Mouse (Mus musculus) stomach, embryonic 14.5 days (tissue): Measurements from ENCODE around the gene Asxl1. TPM values are rescaled to one million over a fixed set of nuclear protein-coding genes. Genes with fewer than 3 reads are reported as not detected.

Experiments
- ATAC-seq: fragments of 200-750 bp; cut with Nextera tagmentation; 2 replicates; pipeline ENCODE4 v1.8.0; 2017; ENCODE audit warnings: low read depth, moderate TSS enrichment; ENCODE audit not compliant: insufficient number of reproducible peaks, insufficient read depth, low FRiP score
- H3K27ac ChIP-seq: fragments of 300-500 bp; sonication (generic); 2 replicates; pipeline ENCODE4 v1.5.1; 2014; ENCODE audit warnings: mild to moderate bottlenecking, low read length, moderate library complexity, mixed read lengths
- H3K27me3 ChIP-seq: fragments of 300-500 bp; sonication (generic); 2 replicates; pipeline ENCODE4 v1.6.1; 2014; ENCODE audit warnings: low read length, control low read depth, mixed read lengths; ENCODE audit not compliant: control insufficient read depth, insufficient read depth
- H3K36me3 ChIP-seq: fragments of 300-500 bp; sonication (generic); 2 replicates; pipeline ENCODE4 v1.6.1; 2014; ENCODE audit warnings: mild to moderate bottlenecking, control low read depth, low read length, moderate library complexity, mixed read lengths; ENCODE audit not compliant: control insufficient read depth, insufficient read depth
- H3K4me1 ChIP-seq: fragments of 300-500 bp; sonication (generic); 2 replicates; pipeline ENCODE4 v1.6.1; 2014; ENCODE audit warnings: low read length, control low read depth, mixed read lengths; ENCODE audit not compliant: control insufficient read depth, insufficient read depth
- H3K4me2 ChIP-seq: fragments of 300-500 bp; sonication (generic); replicated peaks from 2 replicates; pipeline ENCODE4 v1.6.1; 2014; ENCODE audit warnings: low read depth, low read length, control low read depth
- H3K4me3 ChIP-seq: fragments of 300-500 bp; sonication (generic); 2 replicates; pipeline ENCODE4 v1.5.1; 2014; ENCODE audit warnings: low read depth, low read length, control low read depth
- H3K9ac ChIP-seq: fragments of 300-500 bp; sonication (generic); replicated peaks from 2 replicates; pipeline ENCODE4 v1.6.1; 2014; ENCODE audit warnings: low read depth, mild to moderate bottlenecking, control low read depth, low read length, moderate library complexity, mixed read lengths
- H3K9me3 ChIP-seq: fragments of 300-500 bp; sonication (generic); 2 replicates; pipeline ENCODE4 v1.6.1; 2016; ENCODE audit warnings: low read depth, low read length, control low read depth; ENCODE audit not compliant: control insufficient read depth
- WGBS: fragments of 180-500 bp; shearing (Covaris S2); extraction: QIAGEN DNeasy Blood & Tissue Kit; methylation state at CpG from one replicate; pipeline ENCODE4 v1.1.7; 2014; 5-methylcytosine and 5-hydroxymethylcytosine counted together
- polyA plus RNA-seq: library from polyadenylated mRNA; unstranded; fragments of >200 nt; fragmentation: Nextera tagmentation; extraction: Ambion mirVana; gene quantifications from 2 replicates; pipeline ENCODE4 v1.2.1, GENCODE M21; 2014

Asxl1 gene
- polyA plus RNA-seq, 1 experiment from 2014 or later: 16.3 TPM

DNA sequence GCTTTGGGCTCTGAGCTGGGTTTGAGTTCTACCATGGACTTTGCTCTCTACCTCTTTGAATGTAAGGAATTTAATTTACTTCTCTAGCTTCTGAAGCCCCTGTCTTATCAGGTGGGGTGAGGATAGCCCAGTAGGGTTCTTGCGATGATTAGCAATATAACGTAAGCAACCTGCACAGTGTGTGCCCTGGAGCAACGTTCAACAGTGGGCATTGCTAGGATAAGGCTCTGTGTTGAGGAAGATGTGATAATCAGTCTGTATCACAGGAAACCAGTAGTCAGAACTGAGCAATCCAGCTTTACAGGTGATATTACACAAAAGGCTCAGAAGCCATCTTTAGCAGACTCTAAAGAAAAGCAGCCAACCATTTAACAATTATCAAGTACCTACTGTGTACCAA, 11.3 kb upstream of the Asxl1 start:
- Histone ChIP-seq H3K27ac (no peak overlapping the region), H3K4me1 (no peaks in the 10 kb centered on the region), H3K4me3 (no peak overlapping the region), H3K9me3 (no peaks in the 10 kb centered on the region), H3K27me3 (no peaks in the 10 kb centered on the region), H3K36me3 (peaks cover 7% of the 10 kb centered on the region; the same call in 1 of the 2 replicates), H3K9ac (no peak overlapping the region), H3K4me2 (no peak overlapping the region)
- 72% methylated on average over 3 of the region's 3 CpGs for WGBS
- no peak for ATAC-seq

DNA sequence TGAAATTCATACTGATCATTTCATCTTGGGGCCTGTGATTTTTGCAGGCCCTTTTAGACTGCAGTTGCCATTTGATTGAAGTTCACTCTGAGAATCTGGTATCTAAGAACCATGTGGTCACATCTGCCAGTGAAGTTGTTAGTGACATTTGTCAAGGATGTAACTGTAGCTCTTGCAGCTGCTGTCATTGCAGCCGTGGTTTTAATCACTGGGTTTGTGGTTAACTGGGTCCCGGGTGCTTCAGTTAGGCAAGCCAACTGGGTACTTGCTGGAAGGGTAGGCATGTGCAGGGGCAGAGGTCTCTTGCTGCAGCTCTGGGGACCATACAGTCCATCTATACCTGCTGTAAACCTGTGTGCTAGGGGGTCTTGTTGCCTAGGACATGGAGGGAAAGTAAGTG, 9.5 kb upstream of the Asxl1 start:
- Histone ChIP-seq H3K4me3 (no peak overlapping the region), H3K36me3 (0 out of 2 replicates have a peak, but pooled peaks cover 2% of the 10 kb centered on the region), H3K4me2 (no peak overlapping the region), H3K27ac (no peak overlapping the region), H3K4me1 (no peaks in the 10 kb centered on the region; the same call in 1 of the 2 replicates), H3K9ac (no peak overlapping the region), H3K27me3 (no peaks in the 10 kb centered on the region), H3K9me3 (no peaks in the 10 kb centered on the region)
- no peak for ATAC-seq
- 46% methylated on average over 2 of the region's 2 CpGs for WGBS

DNA sequence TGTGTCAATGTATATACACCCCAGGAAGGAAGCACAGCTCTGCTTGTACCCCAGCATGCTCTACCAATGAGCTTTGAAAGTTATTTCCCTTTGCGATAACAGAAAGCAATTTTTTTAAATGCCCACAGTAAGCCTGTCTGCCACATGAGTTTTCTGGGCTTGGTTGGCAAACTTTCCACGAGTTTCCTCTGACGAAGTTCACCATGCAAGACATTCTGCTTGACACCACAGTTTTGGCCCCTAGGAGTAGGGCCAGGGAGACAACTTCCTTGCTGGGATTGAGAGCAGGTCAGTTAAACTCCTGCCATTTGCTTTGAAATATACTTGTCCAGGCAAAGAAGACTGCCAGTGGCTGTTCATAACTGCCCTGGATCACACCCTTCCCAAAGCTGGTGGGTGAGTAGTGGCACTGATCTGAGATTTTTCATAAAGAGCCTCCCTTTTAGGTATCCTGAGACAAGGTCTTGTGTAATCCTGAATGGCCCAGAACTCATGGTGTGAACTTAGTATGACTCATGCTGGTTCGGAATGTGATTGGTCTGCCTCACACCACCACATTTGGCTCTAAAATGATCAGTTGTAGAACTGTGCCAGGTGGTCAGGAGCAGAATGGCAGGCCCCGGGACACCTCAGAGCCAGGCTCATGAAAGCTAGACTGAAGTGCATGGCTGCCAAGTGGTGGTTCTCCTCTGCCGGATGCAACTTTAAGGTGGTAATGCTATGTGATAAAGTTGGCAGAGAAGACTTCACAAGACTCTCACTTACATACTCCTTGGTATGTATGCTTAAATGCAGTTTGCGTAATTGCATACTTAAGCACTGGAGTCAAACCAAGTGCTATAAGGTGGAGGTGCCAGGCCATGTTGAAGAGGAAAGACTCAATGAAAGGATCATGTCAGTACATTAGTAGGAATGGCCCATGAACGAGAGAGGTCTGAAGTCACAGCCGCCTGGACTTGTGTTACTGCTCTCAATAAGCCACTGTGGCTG, 7.0 kb upstream of the Asxl1 start:
- ATAC-seq: no peak
- Histone ChIP-seq H3K27me3 (no peaks in the 10 kb centered on the region), H3K9me3 (no peaks in the 10 kb centered on the region), H3K4me1 (no peaks in the 10 kb centered on the region; the same call in 1 of the 2 replicates), H3K9ac (no peak overlapping the region), H3K4me2 (no peak overlapping the region), H3K36me3 (no peaks in the 10 kb centered on the region; the same call in 1 of the 2 replicates), H3K27ac (no peak overlapping the region), H3K4me3 (no peak overlapping the region)
- 83% methylated on average over 9 of the region's 9 CpGs for WGBS

DNA sequence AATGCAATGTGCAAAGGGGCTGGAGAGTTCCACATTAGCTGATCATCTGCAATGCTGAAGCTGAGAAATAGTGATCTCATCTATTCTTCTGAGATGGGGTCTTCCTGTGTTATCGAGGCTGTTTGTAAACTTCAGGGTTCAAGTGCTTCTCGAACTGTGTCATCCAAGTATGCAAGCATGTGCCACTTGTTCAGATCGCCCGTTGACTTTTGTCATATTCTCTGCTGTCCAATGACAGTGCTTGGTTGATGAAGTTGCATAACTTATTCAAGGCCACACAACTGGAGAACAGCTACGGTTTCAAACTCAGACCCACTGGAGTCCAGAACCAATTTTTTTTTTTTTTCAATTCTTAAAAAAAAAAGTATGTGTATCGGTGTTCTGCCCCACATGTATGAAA, 3.5 kb upstream of the Asxl1 start:
- Histone ChIP-seq H3K4me1 (peaks cover 4% of the 10 kb centered on the region), H3K9ac (no peak overlapping the region), H3K27ac (no peak overlapping the region), H3K4me3 (no peak overlapping the region), H3K36me3 (no peaks in the 10 kb centered on the region; the same call in 1 of the 2 replicates), H3K4me2 (no peak overlapping the region), H3K27me3 (no peaks in the 10 kb centered on the region), H3K9me3 (no peaks in the 10 kb centered on the region)
- WGBS: 89% methylated on average over 6 of the region's 6 CpGs
- ATAC-seq: no peak

DNA sequence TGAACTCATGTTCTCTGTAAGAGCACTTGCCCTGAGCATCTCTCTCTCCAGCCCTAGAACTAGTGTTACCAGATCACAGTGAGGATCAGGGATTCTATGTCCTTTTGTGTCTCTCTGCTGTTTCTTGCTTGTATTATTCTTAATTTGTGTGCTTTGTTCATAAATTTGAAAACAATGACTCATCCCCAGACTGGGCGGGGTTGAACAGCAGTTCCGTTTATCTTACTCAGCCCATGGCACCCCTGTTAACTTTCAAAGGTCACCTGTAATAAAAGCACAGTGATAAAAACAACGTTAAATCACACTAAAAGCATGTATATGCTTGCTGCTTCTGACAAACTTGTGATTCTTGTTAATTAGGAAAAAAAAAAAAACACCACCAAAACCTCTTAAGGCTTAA, 3.0 kb upstream of the Asxl1 start:
- no peaks in the 10 kb centered on the region for H3K9me3 ChIP-seq
- no peaks in the 10 kb centered on the region; the same call in 1 of the 2 replicates for H3K36me3 ChIP-seq
- H3K27ac ChIP-seq: no peak overlapping the region
- WGBS: 59% methylated on average over 3 of the region's 3 CpGs
- no peak overlapping the region for H3K9ac ChIP-seq
- H3K4me2 ChIP-seq: no peak overlapping the region
- no peaks in the 10 kb centered on the region for H3K27me3 ChIP-seq
- no peak overlapping the region for H3K4me3 ChIP-seq
- peaks cover 7% of the 10 kb centered on the region for H3K4me1 ChIP-seq
- no peak for ATAC-seq

DNA sequence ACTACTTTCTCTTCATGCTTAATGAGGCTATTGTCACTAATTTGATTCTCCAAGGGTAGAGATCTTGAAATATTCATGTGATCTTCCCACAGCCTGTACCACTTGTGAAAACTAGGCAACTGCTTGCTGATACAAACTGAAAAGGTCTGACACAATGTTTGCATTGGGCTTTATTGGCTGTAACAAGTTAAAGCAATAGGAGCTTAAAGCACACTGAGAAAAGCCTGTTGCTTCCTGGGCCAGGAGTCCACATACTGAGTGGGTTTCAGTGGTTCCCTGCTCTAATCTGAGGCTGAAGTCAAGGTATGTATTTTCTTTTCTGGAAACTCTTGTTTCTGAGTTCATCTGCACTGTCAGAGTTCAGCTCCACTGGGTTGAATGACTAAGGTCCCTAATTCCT, 2.4 kb upstream of the Asxl1 start:
- H3K27ac ChIP-seq: peak overlapping the region; percentile 27; the same call in 1 of the 2 replicates
- no peak overlapping the region for H3K4me3 ChIP-seq
- H3K4me2 ChIP-seq: no peak overlapping the region
- no peak overlapping the region for H3K9ac ChIP-seq
- no peak for ATAC-seq
- H3K27me3 ChIP-seq: no peaks in the 10 kb centered on the region
- no peaks in the 10 kb centered on the region; the same call in 1 of the 2 replicates for H3K36me3 ChIP-seq
- peaks cover 11% of the 10 kb centered on the region for H3K4me1 ChIP-seq
- no peaks in the 10 kb centered on the region for H3K9me3 ChIP-seq

DNA sequence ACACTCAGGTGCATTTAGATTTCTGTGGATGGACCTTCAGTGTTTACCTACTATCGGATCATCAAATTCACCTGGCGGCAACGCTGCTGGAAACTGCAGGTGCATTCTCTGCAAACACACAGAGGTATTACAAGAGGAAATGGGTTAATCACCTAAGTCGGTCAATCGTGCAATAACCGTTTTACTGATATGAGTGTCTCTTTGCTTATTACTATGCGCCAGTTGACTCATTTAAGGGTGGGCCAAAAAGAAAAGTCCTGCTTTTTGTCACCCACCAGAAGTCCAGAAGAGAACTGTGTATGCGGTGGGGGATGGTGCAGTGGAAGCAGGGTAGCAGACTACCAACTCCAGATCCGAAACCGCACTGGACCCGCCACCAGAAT, 567 bp upstream of the Asxl1 start:
- H3K4me3 ChIP-seq: peak overlapping the region; percentile 82
- ATAC-seq: no peak
- 3% methylated on average over 11 of the region's 11 CpGs for WGBS
- H3K27ac ChIP-seq: peak overlapping the region; percentile 61; the same call in 1 of the 2 replicates
- no peaks in the 10 kb centered on the region for H3K9me3 ChIP-seq
- H3K4me1 ChIP-seq: peaks cover 22% of the 10 kb centered on the region
- H3K27me3 ChIP-seq: no peaks in the 10 kb centered on the region
- H3K9ac ChIP-seq: peak overlapping the region; percentile 64
- peak overlapping the region; percentile 71 for H3K4me2 ChIP-seq
- H3K36me3 ChIP-seq: no peaks in the 10 kb centered on the region; the same call in 1 of the 2 replicates

DNA sequence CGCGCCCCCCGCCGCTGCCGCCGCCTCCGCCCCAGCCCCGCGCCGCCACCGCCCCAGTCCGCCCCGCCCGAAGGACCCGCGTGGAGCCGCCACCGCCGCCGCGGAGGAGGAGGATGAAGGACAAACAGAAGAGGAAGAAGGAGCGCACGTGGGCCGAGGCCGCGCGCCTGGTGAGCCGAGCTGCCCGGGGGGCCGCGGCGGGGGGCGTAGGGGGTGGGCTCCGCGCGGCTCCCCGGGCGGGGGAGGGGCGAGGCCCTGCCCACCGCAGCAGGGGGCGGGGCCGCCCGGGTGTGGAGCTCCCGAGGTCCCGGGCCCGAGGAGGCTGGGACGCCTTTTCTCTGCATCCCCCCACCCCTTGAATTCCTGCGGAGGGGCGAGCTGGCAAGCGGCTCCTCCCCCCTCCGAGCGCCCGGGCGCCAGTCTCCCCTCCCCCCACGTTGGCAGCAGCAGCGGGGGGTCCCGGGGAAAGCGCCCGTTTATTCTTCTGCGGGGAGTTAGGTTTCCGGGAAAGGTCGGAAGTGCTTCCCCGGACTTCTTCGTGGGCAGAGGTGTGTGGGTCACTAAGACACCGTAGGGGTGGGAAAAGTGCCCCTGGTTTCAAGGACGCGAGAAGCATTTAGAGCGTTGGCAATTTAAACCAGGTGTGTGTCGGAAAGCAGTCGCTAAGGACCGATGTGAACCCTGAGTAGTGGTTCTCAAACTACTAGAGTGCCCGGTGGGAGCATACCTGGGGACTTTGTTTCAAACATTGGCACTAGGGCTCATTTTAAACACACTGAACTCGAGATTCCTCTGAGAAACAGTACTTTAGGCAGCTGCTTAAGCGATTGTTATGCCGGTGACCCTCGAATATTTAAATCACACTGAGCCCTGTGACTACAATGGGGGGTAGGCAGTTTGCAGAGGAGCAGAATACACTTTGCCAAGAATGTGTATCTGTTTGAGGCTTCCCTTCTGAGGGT, 873 bp downstream of the Asxl1 start:
- Histone ChIP-seq H3K4me2 (peak overlapping the region; percentile 78), H3K36me3 (no peaks in the 10 kb centered on the region; the same call in 1 of the 2 replicates), H3K4me3 (peak overlapping the region; percentile 82), H3K9me3 (no peaks in the 10 kb centered on the region), H3K27ac (peak overlapping the region; percentile 98), H3K4me1 (peaks cover 32% of the 10 kb centered on the region), H3K9ac (peak overlapping the region; percentile 93), H3K27me3 (no peaks in the 10 kb centered on the region)
- ATAC-seq: peak; percentile 50
- WGBS: 1% methylated on average over 54 of the region's 76 CpGs
